Mouse (Mus musculus) limb, embryonic 15.5 days (tissue): Measurements from ENCODE around the gene S100a3. TPM values are rescaled to one million over a fixed set of nuclear protein-coding genes. Genes with fewer than 3 reads are reported as not detected.

Experiments used
- ATAC-seq: fragments of 200-750 bp; cut with Nextera tagmentation; 2 replicates; pipeline ENCODE4 v1.8.0; 2017; ENCODE audit warnings: low read depth, moderate TSS enrichment; ENCODE audit not compliant: insufficient number of reproducible peaks, low FRiP score, low TSS enrichment
- H3K27ac ChIP-seq: fragments of 300-500 bp; sonication (generic); 2 replicates; pipeline ENCODE4 v1.5.1; 2015; ENCODE audit warnings: moderate library complexity, mild to moderate bottlenecking, inconsistent platforms
- H3K27me3 ChIP-seq: fragments of 300-500 bp; sonication (generic); 2 replicates; pipeline ENCODE4 v1.6.1; 2015; ENCODE audit warnings: inconsistent platforms
- H3K36me3 ChIP-seq: fragments of 300-500 bp; sonication (generic); 2 replicates; pipeline ENCODE4 v1.6.1; 2015; ENCODE audit warnings: inconsistent platforms
- H3K4me1 ChIP-seq: fragments of 300-500 bp; sonication (generic); 2 replicates; pipeline ENCODE4 v1.6.1; 2015; ENCODE audit warnings: inconsistent platforms
- H3K4me2 ChIP-seq: fragments of 300-500 bp; sonication (generic); 2 replicates; pipeline ENCODE4 v1.6.1; 2015; ENCODE audit warnings: mild to moderate bottlenecking, inconsistent platforms
- H3K4me3 ChIP-seq: fragments of 300-500 bp; sonication (generic); 2 replicates; pipeline ENCODE4 v1.5.1; 2015; ENCODE audit warnings: mild to moderate bottlenecking, inconsistent platforms
- H3K9ac ChIP-seq: fragments of 300-500 bp; sonication (generic); 2 replicates; pipeline ENCODE4 v1.6.1; 2015; ENCODE audit warnings: inconsistent platforms
- H3K9me3 ChIP-seq: fragments of 300-500 bp; sonication (generic); 2 replicates; pipeline ENCODE4 v1.6.1; 2016; ENCODE audit warnings: inconsistent platforms
- WGBS: fragments of 180-500 bp; shearing (Covaris S2); methylation state at CpG from one replicate; pipeline ENCODE4 v1.1.7; 2015; 5-methylcytosine and 5-hydroxymethylcytosine counted together
- polyA plus RNA-seq: library from polyadenylated mRNA; unstranded; fragments of >200 nt; fragmentation: Nextera tagmentation; extraction: Ambion mirVana; gene quantifications from 2 replicates; pipeline ENCODE4 v1.2.1, GENCODE M21; 2015

The S100a3 gene
- polyA plus RNA-seq, 1 experiment from 2014 or later: 1.8 TPM

DNA sequence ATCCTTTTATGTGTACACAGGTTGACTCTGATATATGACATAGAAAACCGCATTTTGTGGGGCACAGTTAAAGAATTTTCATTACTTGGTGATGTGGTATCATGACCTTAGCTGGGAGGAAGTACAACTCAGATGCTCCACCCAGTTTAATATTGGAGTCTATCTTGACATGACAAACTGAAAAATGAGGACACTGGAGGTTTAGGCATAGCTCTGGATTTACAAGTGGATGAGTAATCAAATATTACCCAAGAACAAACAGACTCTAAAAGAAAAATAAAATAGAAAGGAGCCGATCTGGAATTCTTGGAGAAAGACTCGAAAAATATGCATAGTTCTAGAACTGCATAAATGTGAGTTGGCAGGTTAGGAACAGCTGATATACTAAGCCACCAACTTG, 14.9 kb downstream of the S100a3 start:
- H3K9me3 ChIP-seq: no peaks in the 10 kb centered on the region
- no peaks in the 10 kb centered on the region for H3K27me3 ChIP-seq
- no peak overlapping the region for H3K27ac ChIP-seq
- H3K9ac ChIP-seq: no peak overlapping the region
- ATAC-seq: no peak
- H3K36me3 ChIP-seq: no peaks in the 10 kb centered on the region
- H3K4me2 ChIP-seq: no peak overlapping the region
- 77% methylated on average over 3 of the region's 3 CpGs for WGBS
- peaks cover 10% of the 10 kb centered on the region for H3K4me1 ChIP-seq
- H3K4me3 ChIP-seq: no peak overlapping the region

DNA sequence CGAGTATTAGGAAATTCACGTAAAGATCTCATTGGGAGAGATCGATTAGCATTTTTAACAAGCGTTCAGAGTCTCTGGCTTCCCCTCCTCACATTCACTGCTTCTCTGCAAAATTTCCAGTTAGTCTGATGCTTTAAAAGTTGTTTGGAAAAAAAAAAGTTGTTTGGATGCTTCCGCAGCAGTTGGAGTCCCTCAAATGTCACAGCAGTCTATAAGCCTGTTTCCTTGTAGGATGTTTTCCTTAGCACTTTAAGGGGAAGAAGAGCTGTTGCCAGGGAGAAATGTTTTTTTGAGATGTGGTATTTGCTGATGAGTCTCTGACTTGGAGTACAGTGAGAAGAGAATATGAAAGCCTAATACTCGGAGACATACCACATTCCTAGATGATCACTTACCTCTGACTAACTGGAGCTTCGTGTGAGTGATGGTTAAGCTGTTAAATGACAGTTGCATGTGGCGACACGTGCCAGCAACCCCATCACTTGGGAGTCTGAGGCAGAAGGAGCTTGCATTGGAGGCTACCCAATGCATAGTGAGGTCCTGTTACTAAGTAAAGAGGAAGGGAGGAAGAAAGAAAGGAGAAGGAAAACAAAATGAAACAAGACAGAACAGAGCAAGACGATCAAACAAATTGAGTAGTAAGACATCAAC, 16.1 kb downstream of the S100a3 start:
- peaks cover 11% of the 10 kb centered on the region for H3K4me1 ChIP-seq
- no peak overlapping the region for H3K4me2 ChIP-seq
- no peaks in the 10 kb centered on the region for H3K36me3 ChIP-seq
- WGBS: 58% methylated on average over 10 of the region's 10 CpGs
- H3K9ac ChIP-seq: no peak overlapping the region
- no peak overlapping the region for H3K4me3 ChIP-seq
- H3K9me3 ChIP-seq: no peaks in the 10 kb centered on the region
- H3K27me3 ChIP-seq: no peaks in the 10 kb centered on the region
- no peak overlapping the region for H3K27ac ChIP-seq
- no peak for ATAC-seq

DNA sequence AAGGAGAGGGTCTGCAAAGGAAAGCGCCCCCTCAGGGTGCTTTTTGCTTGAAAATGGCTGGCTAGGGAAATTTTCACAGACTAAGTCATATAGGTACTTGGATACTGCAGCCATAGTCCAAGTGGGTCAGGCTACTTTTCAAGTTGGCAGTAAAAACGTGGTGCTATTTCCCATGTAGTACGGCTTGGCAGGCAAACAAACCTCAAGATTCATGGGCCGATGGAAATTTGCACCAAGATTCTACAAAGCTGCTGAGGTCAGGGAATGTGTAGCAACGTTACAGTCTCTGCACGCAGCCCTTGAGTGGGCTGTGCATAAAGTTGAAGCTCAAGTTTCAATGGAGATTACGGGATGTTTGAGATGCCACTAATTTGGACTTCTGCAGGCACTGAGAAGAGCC, 19.1 kb downstream of the S100a3 start:
- H3K27ac ChIP-seq: peak overlapping the region; percentile 55
- no peaks in the 10 kb centered on the region for H3K27me3 ChIP-seq
- H3K4me1 ChIP-seq: peaks cover 17% of the 10 kb centered on the region
- no peaks in the 10 kb centered on the region for H3K36me3 ChIP-seq
- H3K4me2 ChIP-seq: no peak overlapping the region
- H3K9ac ChIP-seq: no peak overlapping the region
- ATAC-seq: peak; percentile 62; the same call in 1 of the 2 replicates
- H3K4me3 ChIP-seq: no peak overlapping the region
- no peaks in the 10 kb centered on the region for H3K9me3 ChIP-seq
- 30% methylated on average over 7 of the region's 7 CpGs for WGBS

DNA sequence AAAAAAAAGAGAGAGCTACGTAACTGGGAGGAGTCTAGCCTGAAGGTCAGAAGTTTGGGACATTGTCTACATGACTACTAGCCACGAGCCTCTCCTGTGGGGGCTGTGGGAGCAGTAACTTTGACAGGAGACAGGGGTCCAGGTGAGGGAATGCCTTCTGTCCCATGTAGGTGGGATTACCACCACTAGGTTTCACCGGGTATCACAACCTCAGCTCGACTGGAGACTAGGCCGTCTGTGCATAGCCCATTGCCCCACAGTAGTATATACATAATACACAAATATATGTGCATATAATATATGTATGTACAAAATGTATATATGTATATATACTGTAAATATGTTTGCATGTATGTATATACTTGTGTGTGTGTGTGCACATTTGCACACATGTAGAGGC, 20.8 kb downstream of the S100a3 start:
- H3K4me3 ChIP-seq: no peak overlapping the region
- no peaks in the 10 kb centered on the region for H3K9me3 ChIP-seq
- no peak for ATAC-seq
- H3K4me1 ChIP-seq: peaks cover 25% of the 10 kb centered on the region
- H3K27me3 ChIP-seq: no peaks in the 10 kb centered on the region
- H3K36me3 ChIP-seq: no peaks in the 10 kb centered on the region
- H3K9ac ChIP-seq: no peak overlapping the region
- no peak overlapping the region for H3K27ac ChIP-seq
- 91% methylated on average over 5 of the region's 5 CpGs for WGBS
- no peak overlapping the region for H3K4me2 ChIP-seq

DNA sequence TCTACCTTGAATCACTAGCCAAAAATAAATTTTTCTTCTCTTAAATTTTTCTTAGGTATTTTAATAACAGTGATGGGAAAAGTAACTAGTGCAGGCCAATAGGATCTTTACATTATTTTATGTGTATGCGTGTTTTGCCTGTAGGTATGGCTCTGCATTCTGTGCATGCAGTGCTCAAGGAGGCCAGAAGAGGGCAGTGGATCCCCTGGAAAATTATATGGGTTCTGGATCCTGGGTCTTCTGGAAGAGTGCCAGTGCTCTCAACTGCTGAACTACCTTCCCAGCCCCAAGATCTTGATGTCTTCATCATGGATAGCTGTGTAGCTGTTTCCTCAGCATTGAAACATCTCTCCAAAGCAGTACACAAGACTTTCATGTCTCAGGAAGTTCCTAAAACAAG, 21.8 kb downstream of the S100a3 start:
- WGBS: 98% methylated on average over 1 of the region's 1 CpGs
- Histone ChIP-seq H3K4me1 (peaks cover 34% of the 10 kb centered on the region), H3K9me3 (no peaks in the 10 kb centered on the region), H3K27ac (no peak overlapping the region), H3K4me2 (no peak overlapping the region), H3K27me3 (no peaks in the 10 kb centered on the region), H3K36me3 (no peaks in the 10 kb centered on the region), H3K9ac (no peak overlapping the region), H3K4me3 (no peak overlapping the region)
- no peak for ATAC-seq

DNA sequence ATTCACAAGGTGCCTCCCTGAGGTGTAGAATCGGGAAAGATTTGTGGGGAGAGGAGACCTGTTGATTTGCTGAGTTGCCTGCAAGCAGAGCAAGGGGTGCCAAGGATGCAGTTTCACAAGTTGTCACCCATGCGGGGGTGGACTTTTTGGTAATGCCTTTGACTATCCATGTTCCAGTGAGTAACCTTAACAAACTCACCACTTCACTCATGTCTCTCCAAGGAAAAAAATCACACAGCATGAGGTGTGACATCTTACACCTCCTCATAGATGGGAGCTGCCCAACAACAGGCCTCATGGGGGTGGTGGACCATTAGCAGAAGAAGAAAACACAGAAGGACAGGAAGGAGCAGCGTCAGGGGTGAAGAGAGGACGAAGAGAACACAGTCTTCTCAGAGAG, 22.2 kb downstream of the S100a3 start:
- H3K36me3 ChIP-seq: no peaks in the 10 kb centered on the region
- H3K27ac ChIP-seq: no peak overlapping the region
- ATAC-seq: no peak
- H3K9ac ChIP-seq: no peak overlapping the region
- H3K4me2 ChIP-seq: no peak overlapping the region
- H3K4me1 ChIP-seq: peaks cover 38% of the 10 kb centered on the region
- H3K27me3 ChIP-seq: no peaks in the 10 kb centered on the region
- H3K9me3 ChIP-seq: no peaks in the 10 kb centered on the region
- 78% methylated on average over 4 of the region's 4 CpGs for WGBS
- H3K4me3 ChIP-seq: no peak overlapping the region

DNA sequence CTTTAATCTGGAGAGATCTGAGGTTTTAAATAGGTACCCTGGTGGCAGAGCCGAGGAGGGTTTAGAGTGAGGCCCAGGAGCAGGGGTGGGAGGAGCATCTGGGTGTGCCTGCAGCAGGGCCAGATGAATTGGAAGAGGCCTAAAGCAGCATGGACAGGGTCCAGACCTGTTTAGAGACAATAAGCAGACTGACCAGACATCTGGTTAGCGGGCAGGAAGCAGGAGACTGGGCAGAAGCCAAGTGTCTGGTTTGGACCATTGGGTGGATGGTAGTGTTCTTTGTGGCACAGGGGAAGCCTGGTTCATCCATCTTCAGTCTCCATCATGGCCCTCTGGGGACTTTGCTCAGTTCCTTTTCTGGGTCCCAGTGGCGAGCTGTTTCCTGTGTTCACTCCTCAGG, 23.5 kb downstream of the S100a3 start:
- Histone ChIP-seq H3K9me3 (no peaks in the 10 kb centered on the region), H3K4me3 (no peak overlapping the region), H3K36me3 (no peaks in the 10 kb centered on the region), H3K27ac (no peak overlapping the region), H3K4me1 (peaks cover 42% of the 10 kb centered on the region), H3K9ac (no peak overlapping the region), H3K4me2 (no peak overlapping the region), H3K27me3 (no peaks in the 10 kb centered on the region)
- 37% methylated on average over 3 of the region's 3 CpGs for WGBS
- ATAC-seq: no peak

DNA sequence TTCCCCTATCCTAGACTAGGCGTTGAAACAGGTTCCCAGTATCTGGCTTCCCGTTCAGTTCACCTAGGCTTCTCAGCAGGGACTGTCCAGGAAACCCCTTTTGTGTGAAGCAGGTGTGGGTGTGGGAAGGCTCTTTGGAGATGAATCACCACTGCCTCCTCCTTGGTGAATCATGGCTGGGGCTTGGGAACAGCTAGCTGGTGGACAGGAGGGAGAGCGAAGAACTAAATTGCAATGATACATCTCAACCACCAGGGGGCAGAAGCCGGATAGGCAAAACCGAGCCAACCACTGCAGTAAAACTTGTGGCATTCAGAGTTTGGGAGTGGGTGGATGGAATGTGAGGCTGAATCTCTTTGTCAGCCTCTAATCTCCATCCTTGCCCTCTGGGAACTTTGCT, 25.2 kb downstream of the S100a3 start:
- no peak overlapping the region for H3K4me3 ChIP-seq
- no peak overlapping the region for H3K9ac ChIP-seq
- WGBS: 30% methylated on average over 5 of the region's 5 CpGs
- no peaks in the 10 kb centered on the region for H3K27me3 ChIP-seq
- peaks cover 31% of the 10 kb centered on the region for H3K4me1 ChIP-seq
- H3K4me2 ChIP-seq: no peak overlapping the region
- H3K36me3 ChIP-seq: no peaks in the 10 kb centered on the region
- ATAC-seq: peak; percentile 41; the same call in 1 of the 2 replicates
- no peaks in the 10 kb centered on the region for H3K9me3 ChIP-seq
- H3K27ac ChIP-seq: peak overlapping the region; percentile 71

DNA sequence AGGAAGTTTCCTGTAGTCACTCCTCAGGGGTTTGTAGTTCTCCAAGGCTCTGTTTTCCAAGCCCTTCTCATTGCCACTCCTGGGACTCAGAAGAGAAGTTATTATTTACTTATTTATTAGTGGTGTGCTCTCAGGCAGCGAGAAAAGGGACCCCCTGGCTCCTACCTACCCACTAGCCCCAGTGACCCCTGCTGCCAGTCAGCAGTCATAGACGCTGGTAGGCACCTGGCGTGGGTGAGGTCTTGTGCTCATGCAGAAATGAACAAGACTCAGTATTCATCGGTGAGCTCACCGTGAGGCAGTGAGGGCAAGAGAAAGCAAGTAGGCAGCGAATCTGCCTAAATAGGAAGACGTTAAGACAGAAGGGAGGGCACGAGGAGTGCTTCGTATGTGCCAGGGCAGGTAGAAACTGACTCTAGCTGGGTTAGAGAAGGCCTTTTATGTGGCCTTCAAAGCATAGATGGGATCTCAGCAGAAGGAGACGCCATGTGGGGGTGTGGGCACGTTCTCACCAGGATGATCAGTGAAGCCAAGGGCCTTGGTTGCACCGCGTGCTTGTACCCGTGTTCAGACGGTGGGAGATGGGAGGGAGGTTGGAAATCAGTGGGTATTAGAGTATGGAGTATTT, 25.8 kb downstream of the S100a3 start:
- no peaks in the 10 kb centered on the region for H3K9me3 ChIP-seq
- no peaks in the 10 kb centered on the region for H3K36me3 ChIP-seq
- WGBS: 82% methylated on average over 15 of the region's 15 CpGs
- H3K4me3 ChIP-seq: no peak overlapping the region
- no peak for ATAC-seq
- no peak overlapping the region for H3K9ac ChIP-seq
- peaks cover 31% of the 10 kb centered on the region for H3K4me1 ChIP-seq
- H3K27me3 ChIP-seq: no peaks in the 10 kb centered on the region
- peak overlapping the region; percentile 71 for H3K27ac ChIP-seq
- no peak overlapping the region for H3K4me2 ChIP-seq

DNA sequence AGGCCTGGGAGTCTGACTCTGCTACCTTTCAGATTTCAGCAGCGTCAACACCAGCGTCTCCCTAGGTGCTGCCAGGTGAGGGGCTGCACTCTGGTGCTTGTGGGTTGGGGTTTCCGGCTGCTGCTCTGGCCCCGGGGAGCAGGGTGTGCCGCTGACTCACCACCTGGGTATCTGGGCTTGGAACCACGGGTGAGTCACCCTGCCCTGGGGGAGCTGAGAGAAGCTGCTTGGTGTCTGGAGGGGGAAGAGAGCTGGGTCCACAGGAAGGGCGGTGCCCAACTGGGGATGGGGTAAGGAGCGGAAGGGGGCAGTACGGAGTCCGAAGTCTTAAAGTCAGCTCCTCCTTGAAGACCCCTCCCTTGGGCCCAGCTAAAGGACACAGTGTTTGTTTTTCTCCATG, 26.5 kb downstream of the S100a3 start:
- ATAC-seq: no peak
- no peak overlapping the region for H3K9ac ChIP-seq
- WGBS: 49% methylated on average over 10 of the region's 10 CpGs
- H3K4me2 ChIP-seq: no peak overlapping the region
- H3K4me1 ChIP-seq: peaks cover 31% of the 10 kb centered on the region
- no peaks in the 10 kb centered on the region for H3K36me3 ChIP-seq
- H3K4me3 ChIP-seq: no peak overlapping the region
- H3K9me3 ChIP-seq: no peaks in the 10 kb centered on the region
- H3K27me3 ChIP-seq: no peaks in the 10 kb centered on the region
- peak overlapping the region; percentile 71 for H3K27ac ChIP-seq

DNA sequence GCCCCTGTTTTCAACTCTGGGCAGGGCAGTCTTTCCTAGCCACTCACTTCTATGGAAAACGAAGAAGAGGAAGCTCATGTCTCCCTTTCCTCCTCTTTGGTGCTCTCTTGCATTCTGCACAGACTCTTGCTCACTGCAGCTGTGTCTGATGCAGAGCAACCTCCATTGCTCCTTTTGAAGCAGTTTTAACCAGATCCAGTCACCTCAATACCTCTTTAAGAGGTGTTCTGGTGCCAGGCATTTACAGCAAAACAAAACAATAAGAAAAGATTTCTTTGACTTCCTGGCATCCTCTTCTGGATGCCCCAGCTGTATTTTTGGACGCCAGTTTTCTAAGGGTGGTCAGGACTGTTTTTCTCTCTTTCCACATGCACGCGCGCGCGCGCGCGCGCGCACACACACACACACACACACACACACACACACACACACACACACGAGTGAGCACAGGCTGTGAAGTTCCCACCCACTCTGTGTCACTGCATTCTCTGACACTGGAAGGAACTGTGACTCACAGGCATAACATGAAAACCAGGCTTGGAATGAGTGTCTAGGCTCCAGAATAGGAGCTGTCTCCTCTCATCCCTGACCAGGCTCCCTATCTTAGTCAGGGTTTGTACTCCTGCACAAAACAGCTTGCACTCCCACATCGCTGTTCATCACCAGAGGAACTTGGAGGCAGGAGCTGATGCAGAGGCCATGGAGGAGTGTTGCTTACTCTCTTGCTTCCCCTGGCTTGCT, 27.2 kb downstream of the S100a3 start:
- Histone ChIP-seq H3K9me3 (no peaks in the 10 kb centered on the region), H3K9ac (no peak overlapping the region), H3K4me3 (no peak overlapping the region), H3K36me3 (no peaks in the 10 kb centered on the region), H3K4me1 (peaks cover 31% of the 10 kb centered on the region), H3K27ac (peak overlapping the region; percentile 71), H3K27me3 (no peaks in the 10 kb centered on the region), H3K4me2 (no peak overlapping the region)
- 87% methylated on average over 14 of the region's 14 CpGs for whole genome bisulfite sequencing
- no peak for ATAC-seq

DNA sequence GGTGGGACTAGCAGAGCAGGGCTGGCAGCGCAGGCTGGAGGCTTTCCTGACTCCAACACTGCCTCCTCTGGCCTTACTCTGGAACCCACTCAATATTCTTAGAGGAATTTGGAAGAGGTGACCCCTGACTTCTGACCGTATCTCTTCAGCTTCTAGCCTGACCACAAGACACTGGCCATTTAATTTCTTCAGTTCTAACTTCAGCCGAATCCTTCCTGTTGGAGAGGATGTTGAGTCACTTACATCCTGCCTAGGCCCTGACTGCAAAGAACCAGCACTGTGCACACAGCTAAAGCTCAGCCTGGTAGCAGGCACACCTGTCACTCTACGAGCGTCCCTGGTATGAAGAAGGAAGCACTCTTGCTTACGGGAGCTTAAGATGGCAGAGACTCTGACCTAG, 29.0 kb downstream of the S100a3 start:
- no peaks in the 10 kb centered on the region for H3K9me3 ChIP-seq
- H3K9ac ChIP-seq: no peak overlapping the region
- no peak overlapping the region for H3K27ac ChIP-seq
- 75% methylated on average over 6 of the region's 6 CpGs for WGBS
- no peak for ATAC-seq
- no peak overlapping the region for H3K4me3 ChIP-seq
- no peaks in the 10 kb centered on the region for H3K36me3 ChIP-seq
- no peaks in the 10 kb centered on the region for H3K27me3 ChIP-seq
- peaks cover 25% of the 10 kb centered on the region for H3K4me1 ChIP-seq
- H3K4me2 ChIP-seq: no peak overlapping the region
